ENCODE assay signal across 21 mouse cellular contexts in genomic region chr11:97469828-97470227, GRCm38 (mm10). TPM values are rescaled to one million over a fixed set of nuclear protein-coding genes. Genes with fewer than 3 reads are reported as not detected.
DNase-seq lines count a peak whose midpoint lies in the region; ATAC-seq and TF ChIP-seq lines count a peak whose summit lies in the region.
"Had no signal": no experiment of that assay in that cellular context is flagged by ENCODE, and none has a peak within 500 bp of the region (broad histone marks: within the 10 kb centered on the region; RNA-seq: fewer than 3 reads in every experiment).

No protein-coding gene starts in this region.

- no peak overlapping the region for H3K4me3 ChIP-seq in hindbrain, embryonic 15.5 days
- H3K4me3 ChIP-seq in hindbrain, embryonic 11.5 days (ENCODE audit: low read depth, low read length), result no peak overlapping the region
- no peak overlapping the region for H3K4me3 ChIP-seq in lung, embryonic 15.5 days
- no peak overlapping the region for H3K4me3 ChIP-seq in stomach, postnatal 0 days (ENCODE audit: low read depth, low read length)
- H3K4me3 ChIP-seq: embryonic facial prominence, embryonic 12.5 days; forebrain, embryonic 15.5 days; heart, embryonic 15.5 days had no signal

- H3K27ac ChIP-seq in hindbrain, embryonic 15.5 days (replicated peaks), result no peak overlapping the region
- no peak overlapping the region for H3K27ac ChIP-seq in hindbrain, embryonic 11.5 days (ENCODE audit: low read depth, low read length)
- H3K27ac ChIP-seq in lung, embryonic 15.5 days, result no peak overlapping the region
- H3K27ac ChIP-seq in stomach, postnatal 0 days (replicated peaks), result no peak overlapping the region
- H3K27ac ChIP-seq: embryonic facial prominence, embryonic 12.5 days; forebrain, embryonic 15.5 days; heart, embryonic 15.5 days had no signal

- TF ChIP-seq CTCF in stomach, postnatal 0 days (IDR thresholded peaks at IDR 0.05; ENCODE audit: low read depth), result peak; percentile 10; the same call in 1 of the 2 replicates

- no peaks in the 10 kb centered on the region for H3K27me3 ChIP-seq in hindbrain, embryonic 15.5 days
- no peaks in the 10 kb centered on the region for H3K27me3 ChIP-seq in hindbrain, embryonic 11.5 days (ENCODE audit: control insufficient read depth, insufficient read depth, low read length)
- H3K27me3 ChIP-seq in lung, embryonic 15.5 days, result no peaks in the 10 kb centered on the region
- no peaks in the 10 kb centered on the region for H3K27me3 ChIP-seq in stomach, postnatal 0 days (ENCODE audit: control insufficient read depth, insufficient read depth, low read length)
- H3K27me3 ChIP-seq: embryonic facial prominence, embryonic 12.5 days; forebrain, embryonic 15.5 days; heart, embryonic 15.5 days had no signal

- peak; percentile 45 for DNase-seq in cerebellum, adult 9-11 months
- DNase-seq in cerebellum, postnatal 4 days (ENCODE audit: low spot score in 2 of 2), result no peak
- DNase-seq in hindbrain, embryonic 11.5 days (ENCODE audit: low spot score), result no peak
- DNase-seq in lung, postnatal 10 days, result no peak
- DNase-seq in stomach, postnatal 0 days (ENCODE audit: low spot score), result no peak
- DNase-seq: adrenal gland, adult 8-10 months; adrenal gland, postnatal 36 days; B cell, adult 2 months; cerebellum, adult 2 months; cerebellum, postnatal 14 days; gastrocnemius, postnatal 36 days; heart, adult 18-20 months; heart, postnatal 14 days had no signal

- H3K4me2 ChIP-seq in hindbrain, embryonic 15.5 days, result no peak overlapping the region
- no peak overlapping the region for H3K4me2 ChIP-seq in hindbrain, embryonic 11.5 days (replicated peaks; ENCODE audit: low read depth, low read length)
- no peak overlapping the region for H3K4me2 ChIP-seq in lung, embryonic 15.5 days
- no peak overlapping the region for H3K4me2 ChIP-seq in stomach, postnatal 0 days (replicated peaks; ENCODE audit: low read depth)
- H3K4me2 ChIP-seq: embryonic facial prominence, embryonic 12.5 days; forebrain, embryonic 15.5 days; heart, embryonic 11.5 days; heart, embryonic 15.5 days had no signal

- no peak overlapping the region for H3K9ac ChIP-seq in hindbrain, embryonic 15.5 days
- H3K9ac ChIP-seq in hindbrain, embryonic 11.5 days (ENCODE audit: low read depth, low read length), result no peak overlapping the region
- H3K9ac ChIP-seq in lung, embryonic 15.5 days, result no peak overlapping the region
- no peak overlapping the region for H3K9ac ChIP-seq in stomach, postnatal 0 days (ENCODE audit: low read length)
- H3K9ac ChIP-seq: embryonic facial prominence, embryonic 12.5 days; forebrain, embryonic 15.5 days; heart, embryonic 15.5 days had no signal

- no peak for TF ChIP-seq EP300 in stomach, postnatal 0 days (optimal IDR thresholded peaks at IDR 0.05)

- WGBS in hindbrain, embryonic 15.5 days, result 85% methylated on average over 7 of the region's 7 CpGs
- WGBS in hindbrain, embryonic 11.5 days, result 85% methylated on average over 7 of the region's 7 CpGs
- WGBS in lung, embryonic 15.5 days, result 89% methylated on average over 7 of the region's 7 CpGs
- 93% methylated on average over 7 of the region's 7 CpGs for WGBS in stomach, postnatal 0 days

- 0 out of 2 replicates have a peak, but pooled peaks have one; percentile 44 for ATAC-seq in hindbrain, embryonic 15.5 days (ENCODE audit: low FRiP score, low read depth)
- ATAC-seq in hindbrain, embryonic 11.5 days (ENCODE audit: low FRiP score), result no peak
- ATAC-seq in lung, embryonic 15.5 days (ENCODE audit: borderline replicate concordance, extremely low read depth, low FRiP score, low TSS enrichment), result 0 out of 2 replicates have a peak, but pooled peaks have one; percentile 14
- 0 out of 2 replicates have a peak, but pooled peaks have one; percentile 14 for ATAC-seq in stomach, postnatal 0 days (ENCODE audit: low FRiP score, low TSS enrichment)
- ATAC-seq: CD4-positive, CD25-positive, alpha-beta regulatory T cell, adult 4 months; forebrain, embryonic 15.5 days had no signal

- peaks cover 53% of the 10 kb centered on the region for H3K36me3 ChIP-seq in hindbrain, embryonic 15.5 days
- H3K36me3 ChIP-seq in hindbrain, embryonic 11.5 days (ENCODE audit: control insufficient read depth, insufficient read depth, low read length), result no peaks in the 10 kb centered on the region
- peaks cover 78% of the 10 kb centered on the region for H3K36me3 ChIP-seq in lung, embryonic 15.5 days
- H3K36me3 ChIP-seq in stomach, postnatal 0 days (ENCODE audit: control insufficient read depth, insufficient read depth, low read length), result peaks cover 22% of the 10 kb centered on the region

- H3K4me1 ChIP-seq in hindbrain, embryonic 15.5 days (replicated peaks), result no peaks in the 10 kb centered on the region
- H3K4me1 ChIP-seq in hindbrain, embryonic 11.5 days (replicated peaks; ENCODE audit: control insufficient read depth, insufficient read depth, low read length), result no peaks in the 10 kb centered on the region
- no peaks in the 10 kb centered on the region for H3K4me1 ChIP-seq in lung, embryonic 15.5 days
- H3K4me1 ChIP-seq in stomach, postnatal 0 days (replicated peaks; ENCODE audit: control insufficient read depth, insufficient read depth), result no peaks in the 10 kb centered on the region
- H3K4me1 ChIP-seq: forebrain, embryonic 15.5 days; heart, embryonic 15.5 days had no signal

- H3K9me3 ChIP-seq in hindbrain, embryonic 15.5 days, result no peaks in the 10 kb centered on the region
- H3K9me3 ChIP-seq in hindbrain, embryonic 11.5 days (ENCODE audit: control insufficient read depth, low read length), result no peaks in the 10 kb centered on the region
- no peaks in the 10 kb centered on the region for H3K9me3 ChIP-seq in lung, embryonic 15.5 days
- no peaks in the 10 kb centered on the region for H3K9me3 ChIP-seq in stomach, postnatal 0 days (ENCODE audit: control insufficient read depth, low read length)
- H3K9me3 ChIP-seq: embryonic facial prominence, embryonic 12.5 days; forebrain, embryonic 15.5 days; G1E; heart, embryonic 15.5 days had no signal

RNA-seq across cellular contexts. Expression of gene 4933428G20Rik, which starts 30.3 kb away (rescaled TPM):
- polyA plus RNA-seq in hindbrain, embryonic 15.5 days (2015; fragmentation: Nextera tagmentation; extraction: Ambion mirVana), result 1.2 and 1.3 TPM in 2 replicates
- polyA plus RNA-seq in hindbrain, embryonic 11.5 days (2014; fragmentation: Nextera tagmentation; extraction: Ambion mirVana), result 0.20 TPM in 1 of 2 replicates, not detected in the other
- 0.70 and 0.87 TPM in 2 replicates for polyA plus RNA-seq in lung, embryonic 15.5 days (2015; fragmentation: Nextera tagmentation; extraction: Ambion mirVana)
- 0.16 and 0.25 TPM in 2 replicates for polyA plus RNA-seq in stomach, postnatal 0 days (2015; fragmentation: Nextera tagmentation; extraction: Ambion mirVana)
- polyA plus RNA-seq: CD4-positive, CD25-positive, alpha-beta regulatory T cell, adult 4 months; cerebellum, adult 2 months; G1E had no signal

RNA-seq across cellular contexts. Expression of gene Arhgap23, which starts 54.5 kb away (rescaled TPM):
- 9.9 and 10.1 TPM in 2 replicates for polyA plus RNA-seq in hindbrain, embryonic 15.5 days (2015; fragmentation: Nextera tagmentation; extraction: Ambion mirVana)
- 3.5 TPM in 2 replicates for polyA plus RNA-seq in hindbrain, embryonic 11.5 days (2014; fragmentation: Nextera tagmentation; extraction: Ambion mirVana)
- 7.0 and 7.4 TPM in 2 replicates for polyA plus RNA-seq in lung, embryonic 15.5 days (2015; fragmentation: Nextera tagmentation; extraction: Ambion mirVana)
- polyA plus RNA-seq in stomach, postnatal 0 days (2015; fragmentation: Nextera tagmentation; extraction: Ambion mirVana), result 4.3 and 4.6 TPM in 2 replicates
- polyA plus RNA-seq: CD4-positive, CD25-positive, alpha-beta regulatory T cell, adult 4 months had no signal
